Mouse (Mus musculus) E14TG2a.4 (cell line): ENCODE measurements around the gene Pgm5.
"Not testable (repeated sequence)": the region's sequence is repeated elsewhere in the genome, so short reads cannot be mapped to it uniquely, and the experiment has no call there.

Experiments
- CTCF ChIP-seq: conservative IDR thresholded peaks from 2 replicates; pipeline ENCODE4 v1.5.1; 2014; ENCODE audit warnings: low read length
- POU5F1 ChIP-seq: IDR thresholded peaks from 2 replicates; pipeline ENCODE4 v1.6.1; 2014; ENCODE audit warnings: low read length, borderline replicate concordance

DNA sequence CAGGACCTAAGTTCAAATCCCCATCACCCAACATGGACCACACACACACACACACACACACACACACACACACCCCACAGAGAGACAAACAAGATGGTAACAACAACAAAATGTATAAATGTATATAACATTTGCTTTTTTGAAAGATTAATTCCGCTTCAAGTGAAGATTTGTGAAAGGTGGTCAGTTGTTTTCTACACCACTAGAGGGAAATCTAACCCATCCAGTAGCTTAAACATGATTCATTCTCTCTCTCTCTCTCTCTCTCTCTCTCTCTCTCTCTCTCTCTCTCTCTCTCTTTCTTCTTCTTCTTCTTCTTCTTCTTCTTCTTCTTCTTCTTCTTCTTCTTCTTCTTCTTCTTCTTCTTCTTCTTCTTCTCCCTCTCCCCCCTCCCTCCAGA is 158.5 kb downstream of the Pgm5 start:
- not testable (repeated sequence) for TF ChIP-seq CTCF, POU5F1
